Mouse (Mus musculus) left cerebral cortex, postnatal 14 days (tissue): ENCODE measurements around the gene Cd248. TPM values are rescaled to one million over a fixed set of nuclear protein-coding genes. Genes with fewer than 3 reads are reported as not detected.

ENCODE experiments used
- DNase-seq, 2 experiments: peaks; one replicate each; pipeline ENCODE4 v3.0.0; 2021 to 2022; ENCODE audit warnings: low spot score in 2 of 2, mixed read lengths in 1 of 2
- intact Hi-C: fragments of 180-260 bp; cut with DNase I; formaldehyde crosslinking; loops from one replicate; pipeline ENCODE4 v1.15.1; 2025
- total RNA-seq, 2 experiments: library from RNA; stranded (reverse); gene quantifications; 2 replicates each; pipeline ENCODE4 v1.2.3; 2021

The Cd248 gene
- total RNA-seq, 2 experiments from 2014 or later: 9.0 to 9.4 TPM

GRCm38 (mm10) chr19:5095887-5096474, 28.1 kb downstream of the Cd248 start:
- DNase-seq: no peak
- intact Hi-C loops: loop anchor here (2.0 kb wide), 1 partner anchor 43 kb away; no protein-coding TSS in a partner anchor

GRCm38 (mm10) chr19:5097521-5098362, 29.9 kb downstream of the Cd248 start:
- intact Hi-C loops: no loop called here
- no peak for DNase-seq

- DNase-seq: peak in 1 of 2 experiments; percentile 78
- intact Hi-C loops: no loop called here
Measured at GRCm38 (mm10) chr19:5098363-5099143, 30.7 kb downstream of the Cd248 start, which contains the start of gene Cnih2. Cnih2 (minus strand) TSS chr19:5098521.

- no peak for DNase-seq
- intact Hi-C loops: no loop called here
Measured at GRCm38 (mm10) chr19:5106074-5106473, 38.2 kb downstream of the Cd248 start.

- intact Hi-C loops: no loop called here
- DNase-seq: peak; percentile 99
Measured at GRCm38 (mm10) chr19:5106731-5107191, 38.9 kb downstream of the Cd248 start, which contains the start of gene Rab1b. Rab1b (minus strand) TSS chr19:5107072.

- intact Hi-C loops: no loop called here
- no peak for DNase-seq
Measured at GRCm38 (mm10) chr19:5107556-5108270, 39.8 kb downstream of the Cd248 start.

- DNase-seq: no peak
- intact Hi-C loops: no loop called here
Measured at GRCm38 (mm10) chr19:5108271-5108575, 40.3 kb downstream of the Cd248 start.

- no peak for DNase-seq
Measured at GRCm38 (mm10) chr19:5108702-5109101, 40.8 kb downstream of the Cd248 start.

GRCm38 (mm10) chr19:5109659-5110453, 42.0 kb downstream of the Cd248 start:
- intact Hi-C loops: no loop called here
- no peak for DNase-seq

More at GRCm38 (mm10) chr19:5108702-5109101, 40.8 kb downstream of the Cd248 start:
- intact Hi-C loops: no loop called here

GRCm38 (mm10) chr19:5113783-5114182, 45.9 kb downstream of the Cd248 start:
- intact Hi-C loops: no loop called here
- DNase-seq: peak in 1 of 2 experiments; percentile 65

- intact Hi-C loops: no loop called here
- DNase-seq: peak; percentile 86 to 90
Measured at GRCm38 (mm10) chr19:5117494-5118383, 49.9 kb downstream of the Cd248 start.

GRCm38 (mm10) chr19:5118384-5118698, 50.5 kb downstream of the Cd248 start, which contains the start of gene Klc2:
Klc2 (minus strand) TSS chr19:5118560.
- intact Hi-C loops: no loop called here

More at GRCm38 (mm10) chr19:5118384-5118698, 50.5 kb downstream of the Cd248 start, which contains the start of gene Klc2:
- DNase-seq: no peak

Other genes with a start within 250 kb of the Cd248 start
- gene Ccs, start 228.7 kb upstream of the Cd248 start, total RNA-seq: 10 to 100 TPM; 33.5 to 33.7 TPM
- 1 to 10 TPM; 2.1 to 2.2 TPM for gene Ccdc87, start 228.7 kb upstream of the Cd248 start, total RNA-seq
- 100 to 1,000 TPM; 115 to 120 TPM for gene Ctsf, start 212.9 kb upstream of the Cd248 start, total RNA-seq
- 1 to 10 TPM; 2.8 to 3.0 TPM for gene Actn3, start 190.2 kb upstream of the Cd248 start, total RNA-seq
- 10 to 100 TPM; 27.7 to 29.0 TPM for gene Zdhhc24, start 189.4 kb upstream of the Cd248 start, total RNA-seq
- 10 to 100 TPM; 46.5 to 47.2 TPM for gene Bbs1, start 161.4 kb upstream of the Cd248 start, total RNA-seq
- 10 to 100 TPM; 56.2 to 60.4 TPM for gene Dpp3, start 139.8 kb upstream of the Cd248 start, total RNA-seq
- 10 to 100 TPM; 15.9 to 17.2 TPM for gene Peli3, start 125.0 kb upstream of the Cd248 start, total RNA-seq
- gene Mrpl11, start 105.9 kb upstream of the Cd248 start, total RNA-seq: 10 to 100 TPM; 60.2 to 61.9 TPM
- 10 to 100 TPM; 10.7 to 11.3 TPM for gene Npas4, start 77.8 kb upstream of the Cd248 start, total RNA-seq
- 10 to 100 TPM; 17.2 to 21.6 TPM for gene Slc29a2, start 44.2 kb upstream of the Cd248 start, total RNA-seq
- gene B4gat1, start 29.3 kb upstream of the Cd248 start, total RNA-seq: 100 to 1,000 TPM; 148 to 151 TPM
- 1 to 10 TPM; 4.8 to 6.2 TPM for gene AC124502.3, start 29.2 kb upstream of the Cd248 start, total RNA-seq
- gene Brms1, start 26.7 kb upstream of the Cd248 start, total RNA-seq: 10 to 100 TPM; 14.7 to 15.1 TPM
- 10 to 100 TPM; 59.6 to 66.7 TPM for gene Rin1, start 17.6 kb upstream of the Cd248 start, total RNA-seq
- 100 to 1,000 TPM; 164 to 171 TPM for gene Tmem151a, start 17.5 kb downstream of the Cd248 start, total RNA-seq
- 10 to 100 TPM; 24.2 to 27.5 TPM for gene Yif1a, start 20.5 kb downstream of the Cd248 start, total RNA-seq
- gene Cnih2, start 30.4 kb downstream of the Cd248 start, total RNA-seq: 100 to 1,000 TPM; 325 to 352 TPM
- gene Rab1b, start 39.0 kb downstream of the Cd248 start, total RNA-seq: 100 to 1,000 TPM; 176 to 184 TPM
- gene Klc2, start 50.5 kb downstream of the Cd248 start, total RNA-seq: 100 to 1,000 TPM; 220 to 226 TPM
- gene Pacs1, start 205.0 kb downstream of the Cd248 start, total RNA-seq: 10 to 100 TPM; 66.2 to 69.4 TPM
- gene Sf3b2, start 227.4 kb downstream of the Cd248 start, total RNA-seq: 100 to 1,000 TPM; 192 to 194 TPM
- gene Gal3st3, start 230.3 kb downstream of the Cd248 start, total RNA-seq: 100 to 1,000 TPM; 106 to 107 TPM